Mouse (Mus musculus): ENCODE data around the gene Dnah10.

DNA sequence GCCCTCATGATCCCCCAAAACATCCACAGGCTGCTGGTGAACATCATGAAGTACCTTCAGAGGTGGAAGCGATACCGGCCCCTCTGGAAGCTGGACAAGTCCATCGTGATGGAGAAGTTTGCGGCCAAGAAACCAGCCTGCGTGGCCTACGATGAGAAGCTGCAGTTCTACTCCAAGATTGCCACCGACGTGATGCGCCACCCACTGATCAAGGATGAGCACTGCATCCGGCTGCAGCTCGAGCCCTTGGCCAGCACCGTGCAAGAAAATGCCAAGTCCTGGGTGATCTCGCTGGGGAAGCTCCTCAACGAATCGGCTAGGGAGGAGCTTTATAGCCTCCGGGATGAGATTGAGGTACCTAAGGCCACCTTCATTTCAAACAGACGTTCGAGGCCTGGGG lies 36.1 kb downstream of the Dnah10 start:
- TF ChIP-seq POLR2A (IDR thresholded peaks at IDR 0.05; ENCODE audit: borderline replicate concordance, low read depth, low read length) (no peak), CTCF (IDR thresholded peaks at IDR 0.05; ENCODE audit: low read depth, low read length) (no peak)

Data from bone marrow macrophage, adult 2 months (primary cell).